9 mouse cellular contexts compared by ENCODE assay signal in genomic region chr17:13009887-13010286, GRCm38 (mm10). TPM values are rescaled to one million over a fixed set of nuclear protein-coding genes. Genes with fewer than 3 reads are reported as not detected.
DNase-seq lines count a peak whose midpoint lies in the region; ATAC-seq and TF ChIP-seq lines count a peak whose summit lies in the region.
"Had no signal": no experiment of that assay in that cellular context is flagged by ENCODE, and none has a peak within 500 bp of the region (broad histone marks: within the 10 kb centered on the region; RNA-seq: fewer than 3 reads in every experiment).

No protein-coding gene starts in this region.

- H3K4me1 ChIP-seq in cerebellum, adult 2 months (ENCODE audit: control insufficient read depth, insufficient read depth, low read length): no peaks in the 10 kb centered on the region

- no peak for ATAC-seq in cerebellum, adult (ENCODE audit: insufficient number of reproducible peaks, low FRiP score, low TSS enrichment)
- ATAC-seq in erythroblast, adult 5-6 weeks (replicated peaks; ENCODE audit: low FRiP score, poor library complexity, severe bottlenecking): peak; percentile 68

- peak in 1 of 2 experiments; percentile 51 for DNase-seq in cerebellum, adult 2 months
- DNase-seq in left cerebral cortex, adult 18-20 months (ENCODE audit: low spot score in 2 of 2): peak; percentile 9 to 13
- DNase-seq in left cerebral cortex, postnatal 36 days (ENCODE audit: low spot score in 2 of 2): no peak
- DNase-seq in MN1 (ENCODE audit: low spot score): peak; percentile 85
- DNase-seq in lung, postnatal 14 days: peak; percentile 22
- DNase-seq in gastrocnemius, postnatal 14 days: no peak

- TF ChIP-seq CTCF in cerebellum, adult 2 months (IDR thresholded peaks at IDR 0.05; ENCODE audit: borderline replicate concordance, insufficient read depth, low read depth, low read length): peak; percentile 42

- no peaks in the 10 kb centered on the region for H3K27me3 ChIP-seq in cerebellum, adult 2 months (ENCODE audit: control insufficient read depth, insufficient read depth, low read length)

- no peak for TF ChIP-seq POLR2A in cerebellum, adult 2 months (IDR thresholded peaks at IDR 0.05; ENCODE audit: borderline replicate concordance, insufficient read depth, low read length)

- H3K27ac ChIP-seq in cerebellum, adult 2 months (ENCODE audit: insufficient read depth, low read length): no peak overlapping the region

- intact Hi-C loops in left cerebral cortex, postnatal 36 days (cut with DNase I): no loop called here
- intact Hi-C loops in gastrocnemius, postnatal 14 days (cut with DNase I; ENCODE audit: low total_unique reads): no loop called here

- no peak overlapping the region for H3K4me3 ChIP-seq in cerebellum, adult 2 months (replicated peaks; ENCODE audit: insufficient read depth, low read depth, low read length)

- WGBS in cerebellum, adult 2 months: 18% methylated on average over 3 of the region's 3 CpGs

RNA-seq across cellular contexts. Expression of gene Sod2, which starts 3.2 kb away (rescaled TPM):
- polyA plus RNA-seq in cerebellum, adult 2 months (2012; rRNA removed): 269 and 280 TPM in 2 replicates
- total RNA-seq in left cerebral cortex, adult 18-20 months (2021): 100 to 1,000 TPM; 272 to 273 TPM
- total RNA-seq in left cerebral cortex, postnatal 36 days (2021): 100 to 1,000 TPM; 272 to 281 TPM
- total RNA-seq in erythroblast, adult 5-6 weeks (2015; ENCODE audit: low replicate concordance): 22.2 and 45.7 TPM in 2 replicates
- total RNA-seq in erythroblast, adult 5-6 weeks (2017; ENCODE audit: low replicate concordance): 8.3 and 21.9 TPM in 2 replicates
- 100 to 1,000 TPM; 302 to 371 TPM for total RNA-seq in gastrocnemius, postnatal 14 days (2021)

RNA-seq across cellular contexts. Expression of gene Wtap, which starts 15.9 kb away (rescaled TPM):
- polyA plus RNA-seq in cerebellum, adult 2 months (2012; rRNA removed): 57.6 and 57.7 TPM in 2 replicates
- 10 to 100 TPM; 54.5 to 58.9 TPM for total RNA-seq in left cerebral cortex, adult 18-20 months (2021)
- total RNA-seq in left cerebral cortex, postnatal 36 days (2021): 10 to 100 TPM; 47.6 to 51.5 TPM
- 36.1 and 36.2 TPM in 2 replicates for total RNA-seq in erythroblast, adult 5-6 weeks (2015; ENCODE audit: low replicate concordance)
- total RNA-seq in erythroblast, adult 5-6 weeks (2017; ENCODE audit: low replicate concordance): 37.9 and 68.2 TPM in 2 replicates
- 10 to 100 TPM; 27.9 to 31.2 TPM for total RNA-seq in gastrocnemius, postnatal 14 days (2021)

RNA-seq across cellular contexts. Expression of gene Gpr31b, which starts 42.2 kb away (rescaled TPM):
- polyA plus RNA-seq in cerebellum, adult 2 months (2012; rRNA removed): not detected in 2 replicates
- not detected for total RNA-seq in left cerebral cortex, adult 18-20 months (2021)
- total RNA-seq in left cerebral cortex, postnatal 36 days (2021): not detected
- total RNA-seq in erythroblast, adult 5-6 weeks (2015; ENCODE audit: low replicate concordance): 1.0 TPM in 1 of 2 replicates, not detected in the other
- not detected in 2 replicates for total RNA-seq in erythroblast, adult 5-6 weeks (2017; ENCODE audit: low replicate concordance)
- not detected for total RNA-seq in gastrocnemius, postnatal 14 days (2021)

RNA-seq across cellular contexts. Expression of gene Acat2, which starts 49.3 kb away (rescaled TPM):
- 45.4 and 50.6 TPM in 2 replicates for polyA plus RNA-seq in cerebellum, adult 2 months (2012; rRNA removed)
- 10 to 100 TPM; 63.4 to 71.2 TPM for total RNA-seq in left cerebral cortex, adult 18-20 months (2021)
- 10 to 100 TPM; 52.7 to 68.9 TPM for total RNA-seq in left cerebral cortex, postnatal 36 days (2021)
- 1.0 and 3.1 TPM in 2 replicates for total RNA-seq in erythroblast, adult 5-6 weeks (2015; ENCODE audit: low replicate concordance)
- total RNA-seq in erythroblast, adult 5-6 weeks (2017; ENCODE audit: low replicate concordance): 5.2 and 7.1 TPM in 2 replicates
- total RNA-seq in gastrocnemius, postnatal 14 days (2021): 1 to 10 TPM; 4.7 to 6.4 TPM

RNA-seq across cellular contexts. Expression of gene Tcp10b, which starts 51.0 kb away (rescaled TPM):
- polyA plus RNA-seq in cerebellum, adult 2 months (2012; rRNA removed): 0.62 and 0.67 TPM in 2 replicates
- under 1 TPM; 0.73 to 0.91 TPM for total RNA-seq in left cerebral cortex, adult 18-20 months (2021)
- total RNA-seq in left cerebral cortex, postnatal 36 days (2021): under 1 TPM; 0.20 to 0.47 TPM
- not detected in 2 replicates for total RNA-seq in erythroblast, adult 5-6 weeks (2015; ENCODE audit: low replicate concordance)
- 0.14 and 1.6 TPM in 2 replicates for total RNA-seq in erythroblast, adult 5-6 weeks (2017; ENCODE audit: low replicate concordance)
- under 1 TPM; 0.27 to 0.35 TPM for total RNA-seq in gastrocnemius, postnatal 14 days (2021)
- polyA plus RNA-seq: large intestine, adult 2 months had no signal

Comparison
In these comparisons a context has a peak if more than half of its experiments do, and no peak if none do; other contexts are left out.
1. DNase-seq: peak in left cerebral cortex, adult 18-20 months (2 of 2), MN1 (single experiment) and lung, postnatal 14 days (single experiment); none in left cerebral cortex, postnatal 36 days (0 of 2) and gastrocnemius, postnatal 14 days (single experiment).
2. RNA of gene Sod2, which starts 3.2 kb away (total RNA-seq): 302 to 371 TPM in gastrocnemius, postnatal 14 days, 272 to 281 TPM in left cerebral cortex, postnatal 36 days and 272 to 273 TPM in left cerebral cortex, adult 18-20 months; 8.3 to 45.7 TPM in erythroblast, adult 5-6 weeks; every median in the first group is over 4 times any median in the second.